Mouse (Mus musculus): ENCODE measurements around the gene Dcst2. TPM values are rescaled to one million over a fixed set of nuclear protein-coding genes. Genes with fewer than 3 reads are reported as not detected.

Gene Dcst2
- total and polyA plus RNA-seq, 2 experiments from 2014 or later, result 0.07 TPM; not detected in 1

- DNase-seq (ENCODE audit: low spot score) (no peak), ATAC-seq (ENCODE audit: insufficient read depth, low read depth) (no peak)
- Histone ChIP-seq H3K27me3 (ENCODE audit: control insufficient read depth, insufficient read depth, low read length) (no peaks in the 10 kb centered on the region), H3K9ac (replicated peaks; ENCODE audit: low read depth, low read length) (no peak overlapping the region), H3K27ac (ENCODE audit: low read depth) (no peak overlapping the region), H3K36me3 (replicated peaks; ENCODE audit: control insufficient read depth, insufficient read depth, low read length) (peaks cover 11% of the 10 kb centered on the region), H3K9me3 (replicated peaks; ENCODE audit: control insufficient read depth, low read length) (no peaks in the 10 kb centered on the region), H3K4me3 (ENCODE audit: low read depth, low read length) (no peak overlapping the region), H3K4me2 (ENCODE audit: low read depth, low read length) (no peak overlapping the region), H3K4me1 (ENCODE audit: control insufficient read depth, insufficient read depth) (peaks cover 8% of the 10 kb centered on the region; the same call in 1 of the 2 replicates)
- 64% methylated on average over 5 of the region's 5 CpGs for WGBS
- no peak for TF ChIP-seq EP300 (IDR thresholded peaks at IDR 0.05; ENCODE audit: low read depth)
- no peak for TF ChIP-seq CTCF (IDR thresholded peaks at IDR 0.05; ENCODE audit: low read depth)
These were observed 21.2 kb downstream of the Dcst2 start for GRCm38 (mm10) chr3:89382950-89383349.

GRCm38 (mm10) chr3:89383651-89384255 lies 22.0 kb downstream of the Dcst2 start:
- no peak overlapping the region for H3K4me3 ChIP-seq (ENCODE audit: low read depth, low read length)
- no peak overlapping the region for H3K4me2 ChIP-seq (ENCODE audit: low read depth, low read length)
- H3K4me1 ChIP-seq (ENCODE audit: control insufficient read depth, insufficient read depth), result 0 out of 2 replicates have a peak, but pooled peaks cover 8% of the 10 kb centered on the region

GRCm38 (mm10) chr3:89384331-89385076 lies 22.7 kb downstream of the Dcst2 start:
- Histone ChIP-seq H3K9me3 (replicated peaks; ENCODE audit: control insufficient read depth, low read length) (no peaks in the 10 kb centered on the region), H3K4me2 (ENCODE audit: low read depth, low read length) (no peak overlapping the region), H3K4me3 (ENCODE audit: low read depth, low read length) (no peak overlapping the region), H3K36me3 (replicated peaks; ENCODE audit: control insufficient read depth, insufficient read depth, low read length) (peaks cover 11% of the 10 kb centered on the region), H3K27me3 (ENCODE audit: control insufficient read depth, insufficient read depth, low read length) (no peaks in the 10 kb centered on the region), H3K27ac (ENCODE audit: low read depth) (no peak overlapping the region), H3K4me1 (ENCODE audit: control insufficient read depth, insufficient read depth) (0 out of 2 replicates have a peak, but pooled peaks cover 8% of the 10 kb centered on the region), H3K9ac (replicated peaks; ENCODE audit: low read depth, low read length) (no peak overlapping the region)
- 84% methylated on average over 11 of the region's 12 CpGs for WGBS
- DNase-seq (ENCODE audit: low spot score) (no peak), ATAC-seq (ENCODE audit: insufficient read depth, low read depth) (no peak)
- TF ChIP-seq EP300 (IDR thresholded peaks at IDR 0.05; ENCODE audit: low read depth), result no peak

More at GRCm38 (mm10) chr3:89383651-89384255, 22.0 kb downstream of the Dcst2 start:
- TF ChIP-seq CTCF (IDR thresholded peaks at IDR 0.05; ENCODE audit: low read depth) (no peak), EP300 (IDR thresholded peaks at IDR 0.05; ENCODE audit: low read depth) (no peak)
- no peak overlapping the region for H3K27ac ChIP-seq (ENCODE audit: low read depth)
- 82% methylated on average over 5 of the region's 5 CpGs for WGBS
- H3K9me3 ChIP-seq (replicated peaks; ENCODE audit: control insufficient read depth, low read length), result no peaks in the 10 kb centered on the region
- H3K36me3 ChIP-seq (replicated peaks; ENCODE audit: control insufficient read depth, insufficient read depth, low read length), result peaks cover 11% of the 10 kb centered on the region
- ATAC-seq (ENCODE audit: insufficient read depth, low read depth) (no peak), DNase-seq (ENCODE audit: low spot score) (no peak)
- no peaks in the 10 kb centered on the region for H3K27me3 ChIP-seq (ENCODE audit: control insufficient read depth, insufficient read depth, low read length)
- no peak overlapping the region for H3K9ac ChIP-seq (replicated peaks; ENCODE audit: low read depth, low read length)

- no peaks in the 10 kb centered on the region for H3K27me3 ChIP-seq (ENCODE audit: control insufficient read depth, insufficient read depth, low read length)
- H3K4me2 ChIP-seq (ENCODE audit: low read depth, low read length), result no peak overlapping the region
- no peak for ATAC-seq (ENCODE audit: insufficient read depth, low read depth)
- no peak overlapping the region for H3K4me3 ChIP-seq (ENCODE audit: low read depth, low read length)
- 67% methylated on average over 11 of the region's 11 CpGs for WGBS
- no peak overlapping the region for H3K9ac ChIP-seq (replicated peaks; ENCODE audit: low read depth, low read length)
- H3K9me3 ChIP-seq (replicated peaks; ENCODE audit: control insufficient read depth, low read length), result no peaks in the 10 kb centered on the region
- H3K36me3 ChIP-seq (replicated peaks; ENCODE audit: control insufficient read depth, insufficient read depth, low read length), result peaks cover 6% of the 10 kb centered on the region
- no peak overlapping the region for H3K27ac ChIP-seq (ENCODE audit: low read depth)
- no peak for DNase-seq (ENCODE audit: low spot score)
- H3K4me1 ChIP-seq (ENCODE audit: control insufficient read depth, insufficient read depth), result peaks cover 15% of the 10 kb centered on the region
- TF ChIP-seq EP300 (IDR thresholded peaks at IDR 0.05; ENCODE audit: low read depth), result no peak
- no peak for TF ChIP-seq CTCF (IDR thresholded peaks at IDR 0.05; ENCODE audit: low read depth)
These were observed 23.7 kb downstream of the Dcst2 start for GRCm38 (mm10) chr3:89385451-89385850.

- 76% methylated on average over 17 of the region's 17 CpGs for WGBS
- Histone ChIP-seq H3K27me3 (ENCODE audit: control insufficient read depth, insufficient read depth, low read length) (no peaks in the 10 kb centered on the region), H3K36me3 (replicated peaks; ENCODE audit: control insufficient read depth, insufficient read depth, low read length) (no peaks in the 10 kb centered on the region), H3K9me3 (replicated peaks; ENCODE audit: control insufficient read depth, low read length) (no peaks in the 10 kb centered on the region), H3K4me3 (ENCODE audit: low read depth, low read length) (no peak overlapping the region), H3K9ac (replicated peaks; ENCODE audit: low read depth, low read length) (no peak overlapping the region), H3K27ac (ENCODE audit: low read depth) (no peak overlapping the region), H3K4me1 (ENCODE audit: control insufficient read depth, insufficient read depth) (peaks cover 24% of the 10 kb centered on the region), H3K4me2 (ENCODE audit: low read depth, low read length) (no peak overlapping the region)
- ATAC-seq (ENCODE audit: insufficient read depth, low read depth), result no peak
- TF ChIP-seq EP300 (IDR thresholded peaks at IDR 0.05; ENCODE audit: low read depth) (no peak), CTCF (IDR thresholded peaks at IDR 0.05; ENCODE audit: low read depth) (no peak)
- no peak for DNase-seq (ENCODE audit: low spot score)
These were observed 25.0 kb downstream of the Dcst2 start for GRCm38 (mm10) chr3:89386438-89387420.

Data from heart, postnatal 0 days (tissue).